Mouse (Mus musculus): ENCODE results near the gene Coro1c. TPM values are rescaled to one million over a fixed set of nuclear protein-coding genes. Genes with fewer than 3 reads are reported as not detected.
A peak's percentile ranks its signal among the peaks of the same experiment; 100 is the strongest.

Gene Coro1c
- total RNA-seq, 2 experiments from 2014 or later: 183 to 194 TPM

GRCm38 (mm10) chr5:113864992-113865391 is 43.6 kb downstream of the Coro1c start:
- intact Hi-C loops (cut with DNase I): no loop called here
- DNase-seq: no peak

GRCm38 (mm10) chr5:113863994-113864393 is 44.6 kb downstream of the Coro1c start:
- intact Hi-C loops (cut with DNase I): no loop called here
- DNase-seq: no peak

GRCm38 (mm10) chr5:113862418-113862817 is 46.1 kb downstream of the Coro1c start:
- intact Hi-C loops (cut with DNase I): no loop called here
- no peak for DNase-seq

- no peak for DNase-seq
- intact Hi-C loops (cut with DNase I): no loop called here
Observed at GRCm38 (mm10) chr5:113861294-113861693, 47.3 kb downstream of the Coro1c start.

- intact Hi-C loops (cut with DNase I): loop anchor here (10.0 kb wide), 1 partner anchor 186 kb away; no protein-coding TSS in a partner anchor
Observed at GRCm38 (mm10) chr5:113858971-113859370, 49.6 kb downstream of the Coro1c start.

GRCm38 (mm10) chr5:113858550-113858949 is 50.0 kb downstream of the Coro1c start:
- intact Hi-C loops (cut with DNase I): loop anchor here (10.0 kb wide), 1 partner anchor 186 kb away; no protein-coding TSS in a partner anchor
- DNase-seq: no peak

More at GRCm38 (mm10) chr5:113858971-113859370, 49.6 kb downstream of the Coro1c start:
- DNase-seq: no peak

GRCm38 (mm10) chr5:113857631-113858030 is 50.9 kb downstream of the Coro1c start:
- no peak for DNase-seq
- intact Hi-C loops (cut with DNase I): loop anchor here (10.0 kb wide), 1 partner anchor 187 kb away; no protein-coding TSS in a partner anchor

GRCm38 (mm10) chr5:113856631-113857030 is 51.9 kb downstream of the Coro1c start:
- DNase-seq: no peak
- intact Hi-C loops (cut with DNase I): loop anchor here (10.0 kb wide), 1 partner anchor 188 kb away; no protein-coding TSS in a partner anchor

GRCm38 (mm10) chr5:113855696-113856095 is 52.9 kb downstream of the Coro1c start:
- intact Hi-C loops (cut with DNase I): loop anchor here (10.0 kb wide), 1 partner anchor 189 kb away; no protein-coding TSS in a partner anchor
- peak; percentile 54 for DNase-seq

- intact Hi-C loops (cut with DNase I): loop anchor here (10.0 kb wide), 1 partner anchor 190 kb away; no protein-coding TSS in a partner anchor
- DNase-seq: no peak
Observed at GRCm38 (mm10) chr5:113855117-113855516, 53.4 kb downstream of the Coro1c start.

- DNase-seq: peak; percentile 85
- intact Hi-C loops (cut with DNase I): loop anchor here (5.0 to 10.0 kb wide), 2 partner anchors 98 to 190 kb away; no protein-coding TSS in a partner anchor
Observed at GRCm38 (mm10) chr5:113854494-113854893, 54.1 kb downstream of the Coro1c start.

GRCm38 (mm10) chr5:113853541-113853940 is 55.0 kb downstream of the Coro1c start:
- no peak for DNase-seq
- intact Hi-C loops (cut with DNase I): loop anchor here (5.0 to 10.0 kb wide), 2 partner anchors 99 to 191 kb away; no protein-coding TSS in a partner anchor

GRCm38 (mm10) chr5:113852463-113852862 is 56.1 kb downstream of the Coro1c start:
- no peak for DNase-seq
- intact Hi-C loops (cut with DNase I): loop anchor here (5.0 to 10.0 kb wide), 2 partner anchors 100 to 192 kb away; no protein-coding TSS in a partner anchor

- intact Hi-C loops (cut with DNase I): loop anchor here (5.0 to 10.0 kb wide), 2 partner anchors 102 to 194 kb away; no protein-coding TSS in a partner anchor
- no peak for DNase-seq
Observed at GRCm38 (mm10) chr5:113850680-113851230, 57.8 kb downstream of the Coro1c start.

GRCm38 (mm10) chr5:113847636-113848035 is 60.9 kb downstream of the Coro1c start:
- intact Hi-C loops (cut with DNase I): no loop called here
- no peak for DNase-seq

- no peak for DNase-seq
- intact Hi-C loops (cut with DNase I): no loop called here
Observed at GRCm38 (mm10) chr5:113846656-113847055, 61.9 kb downstream of the Coro1c start.

- DNase-seq: no peak
- intact Hi-C loops (cut with DNase I): no loop called here
Observed at GRCm38 (mm10) chr5:113845627-113846026, 62.9 kb downstream of the Coro1c start.

GRCm38 (mm10) chr5:113844721-113845120 is 63.8 kb downstream of the Coro1c start:
- peak; percentile 69 for DNase-seq
- intact Hi-C loops (cut with DNase I): no loop called here

- intact Hi-C loops (cut with DNase I): no loop called here
- DNase-seq: no peak
Observed at GRCm38 (mm10) chr5:113844106-113844505, 64.5 kb downstream of the Coro1c start.

- DNase-seq: no peak
- intact Hi-C loops (cut with DNase I): no loop called here
Observed at GRCm38 (mm10) chr5:113842906-113843305, 65.7 kb downstream of the Coro1c start.

GRCm38 (mm10) chr5:113842244-113842643 is 66.3 kb downstream of the Coro1c start:
- intact Hi-C loops (cut with DNase I): no loop called here
- DNase-seq: no peak
